Mouse (Mus musculus) layer of hippocampus, adult 9-10 months (tissue): ENCODE results near the gene Lasp1.

ENCODE experiments used
- DNase-seq: peaks from one replicate; pipeline ENCODE4 v3.0.0; 2022; ENCODE audit warnings: low spot score

The Lasp1 gene

GRCm38 (mm10) chr11:97874396-97874795 lies 75.6 kb downstream of the Lasp1 start:
- DNase-seq = no peak

DNA sequence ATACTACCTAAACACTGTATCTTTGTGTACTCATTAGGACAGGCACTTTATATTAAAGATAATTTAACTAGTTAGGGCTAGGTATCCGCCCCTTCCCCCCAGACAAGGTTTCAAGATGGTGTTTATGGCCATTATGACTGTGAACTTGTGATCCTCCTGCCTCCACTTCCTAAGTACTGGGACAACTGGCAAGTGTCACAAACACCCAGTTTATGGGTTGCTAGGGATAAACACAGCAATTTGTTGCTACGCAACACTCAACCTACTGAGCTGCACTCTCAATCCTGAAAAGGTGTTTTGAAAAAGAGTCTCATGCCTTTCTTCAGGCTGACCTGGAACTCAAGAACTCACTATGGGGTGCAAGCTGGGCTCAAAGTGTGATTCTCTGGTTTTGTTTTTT lies 78.5 kb downstream of the Lasp1 start:
- no peak for DNase-seq

DNA sequence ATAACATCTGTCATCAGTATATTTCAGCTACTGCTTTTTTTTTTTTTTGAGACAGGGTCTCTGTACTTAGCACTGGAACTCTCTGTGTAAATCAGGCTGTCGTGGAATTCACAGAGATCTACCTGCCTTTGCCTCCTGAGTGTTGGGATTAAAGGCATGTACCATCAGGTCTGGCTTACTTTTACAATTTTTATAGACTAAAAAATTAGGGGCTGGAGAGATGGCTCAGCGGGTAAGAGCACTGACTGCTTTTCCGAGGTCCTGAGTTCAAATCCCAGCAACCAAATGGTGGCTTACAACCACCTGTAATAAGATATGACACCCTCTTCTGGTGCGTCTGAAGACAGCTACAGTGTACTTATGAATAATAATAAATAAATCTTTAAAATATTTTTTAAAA lies 81.6 kb downstream of the Lasp1 start:
- no peak for DNase-seq

DNA sequence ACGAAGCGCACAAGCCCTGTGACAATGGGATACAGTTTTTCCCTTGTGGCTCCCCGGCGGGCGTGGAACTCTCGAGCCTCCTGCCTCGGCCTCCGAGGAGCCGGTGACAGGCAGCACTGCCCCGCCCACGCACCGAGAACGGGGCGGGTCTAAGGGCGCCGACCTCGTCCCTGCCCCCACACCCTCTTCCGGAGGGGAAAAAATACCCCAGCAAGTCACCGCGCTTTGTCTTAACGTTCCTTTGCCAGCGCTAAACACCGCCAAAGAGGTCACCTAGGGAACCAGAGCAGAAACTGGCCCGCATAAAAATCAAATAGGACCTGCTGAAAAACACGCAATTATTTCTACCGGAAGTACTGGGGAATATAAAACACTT lies 84.7 kb downstream of the Lasp1 start:
- peak; percentile 22 for DNase-seq

- peak; percentile 89 for DNase-seq
Observed at GRCm38 (mm10) chr11:97883918-97884600, 85.3 kb downstream of the Lasp1 start, which contains the start of gene Fbxo47. Fbxo47 (minus strand) TSS chr11:97884154.

GRCm38 (mm10) chr11:97884601-97885185 lies 85.9 kb downstream of the Lasp1 start:
- DNase-seq = no peak

DNA sequence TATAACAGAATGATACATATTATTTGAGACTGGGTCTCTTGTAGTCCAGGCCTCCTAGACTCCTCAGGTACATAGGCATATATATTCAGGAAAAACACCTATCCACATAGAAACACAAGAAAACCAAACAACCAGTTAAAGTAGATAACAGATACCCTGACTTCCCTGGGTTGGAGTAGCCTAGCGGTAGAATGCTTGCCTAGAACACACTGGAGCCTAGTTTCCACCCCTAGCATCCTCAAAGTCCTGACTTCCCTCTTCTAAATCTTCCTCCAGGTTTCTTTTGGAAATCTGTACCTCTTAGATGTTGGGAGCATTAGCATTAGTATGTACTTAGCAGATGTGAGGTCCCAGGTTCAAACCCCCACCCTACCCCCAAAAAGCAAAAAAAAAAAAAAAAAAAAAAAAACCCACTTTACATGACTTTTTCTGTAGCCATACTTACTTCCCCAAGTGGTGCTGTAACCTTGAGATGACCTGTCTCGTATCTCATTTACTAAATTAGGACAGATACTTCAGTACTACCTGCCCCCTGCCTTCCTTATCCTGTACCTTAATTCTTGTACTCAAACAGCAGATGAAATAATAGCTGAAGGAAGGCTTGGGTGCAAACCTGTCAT lies 86.6 kb downstream of the Lasp1 start:
- DNase-seq = no peak
